Mouse (Mus musculus) liver, embryonic 14.5 days (tissue): ENCODE results near the gene Pkp1. TPM values are rescaled to one million over a fixed set of nuclear protein-coding genes. Genes with fewer than 3 reads are reported as not detected.

Experiments
- ATAC-seq: fragments of 200-750 bp; cut with Nextera tagmentation; 2 replicates; pipeline ENCODE4 v1.8.0; 2017; ENCODE audit warnings: moderate number of reproducible peaks, mild to moderate bottlenecking, moderate library complexity; ENCODE audit not compliant: insufficient read depth
- DNase-seq, 3 experiments: peaks; one replicate each; pipeline ENCODE4 v3.0.0-alpha.2; 2012 to 2013; ENCODE audit warnings: low read depth in 3 of 3, low spot score in 3 of 3
- H3K27ac ChIP-seq: fragments of 300-500 bp; sonication (generic); 2 replicates; pipeline ENCODE4 v1.5.1; 2014; ENCODE audit warnings: moderate library complexity, mild to moderate bottlenecking, control low read depth, inconsistent platforms
- H3K27me3 ChIP-seq: fragments of 300-500 bp; sonication (generic); 2 replicates; pipeline ENCODE4 v1.6.1; 2014; ENCODE audit warnings: mild to moderate bottlenecking, low read length, moderate library complexity; ENCODE audit not compliant: control insufficient read depth, insufficient read depth
- H3K36me3 ChIP-seq: fragments of 300-500 bp; sonication (generic); replicated peaks from 2 replicates; pipeline ENCODE4 v1.6.1; 2014; ENCODE audit warnings: low read depth; ENCODE audit not compliant: control insufficient read depth, insufficient read depth
- H3K4me1 ChIP-seq, 2 experiments: fragments of 200-500 bp in 1 of 2; fragments of 300-500 bp in 1 of 2; sonication (generic) in 1 of 2; replicated peaks; 2 replicates each; pipeline ENCODE4 v1.6.1; 2012 to 2014; ENCODE audit warnings: antibody characterized with exemption in 1 of 2, inconsistent platforms in 1 of 2, low read length in 1 of 2; ENCODE audit not compliant: control insufficient read depth in 2 of 2, insufficient read depth in 2 of 2
- H3K4me2 ChIP-seq: fragments of 300-500 bp; sonication (generic); 2 replicates; pipeline ENCODE4 v1.6.1; 2014; ENCODE audit warnings: low read depth, mild to moderate bottlenecking, control low read depth, moderate library complexity
- H3K4me3 ChIP-seq, 2 experiments: fragments of 200-500 bp in 1 of 2; fragments of 300-500 bp in 1 of 2; sonication (generic) in 1 of 2; 2 replicates each; pipeline ENCODE4 v1.5.1; 2012 to 2014; ENCODE audit warnings: low read depth in 2 of 2, low read length in 2 of 2, mild to moderate bottlenecking in 2 of 2, control low read depth in 1 of 2, inconsistent platforms in 1 of 2, moderate library complexity in 1 of 2; ENCODE audit not compliant: insufficient read depth in 1 of 2
- H3K9ac ChIP-seq: fragments of 300-500 bp; sonication (generic); replicated peaks from 2 replicates; pipeline ENCODE4 v1.6.1; 2014; ENCODE audit warnings: mild to moderate bottlenecking, control low read depth, moderate library complexity
- H3K9me3 ChIP-seq: fragments of 300-500 bp; sonication (generic); 2 replicates; pipeline ENCODE4 v1.6.1; 2016; ENCODE audit warnings: low read length, mixed read lengths; ENCODE audit not compliant: control insufficient read depth
- CTCF ChIP-seq: IDR thresholded peaks from 2 replicates; pipeline ENCODE4 v1.5.1; 2016; ENCODE audit warnings: antibody characterized with exemption, low read depth, control low read depth
- EP300 ChIP-seq: IDR thresholded peaks from 2 replicates; pipeline ENCODE4 v1.6.1; 2016; ENCODE audit warnings: antibody characterized with exemption, low read depth
- whole genome bisulfite sequencing: fragments of 180-500 bp; shearing (Covaris S2); extraction: QIAGEN DNeasy Blood & Tissue Kit; methylation state at CpG from one replicate; pipeline ENCODE4 v1.1.7; 2014; ENCODE audit not compliant: insufficient replicate concordance; 5-methylcytosine and 5-hydroxymethylcytosine counted together
- polyA plus RNA-seq, 2 experiments: library from polyadenylated mRNA; depleted of rRNA in 1 of 2; stranded (reverse) in 1 of 2; unstranded in 1 of 2; fragments of >200 nt; fragmentation: Nextera tagmentation in 1 of 2; extraction: Ambion mirVana in 1 of 2; gene quantifications; 2 replicates each; pipeline versions ENCODE4 v1.2.1 to v1.2.3; 2012 to 2014

Pkp1 gene
- polyA plus RNA-seq, 2 experiments: 0.02 TPM; not detected in 1

GRCm38 (mm10) chr1:135948871-135949270, 29.9 kb upstream of the Pkp1 start:
- DNase-seq: no peak

GRCm38 (mm10) chr1:135946247-135946646, 27.2 kb upstream of the Pkp1 start:
- 57% methylated on average over 4 of the region's 4 CpGs for whole genome bisulfite sequencing
- Histone ChIP-seq H3K9me3 (no peaks in the 10 kb centered on the region), H3K4me1 (peaks cover 27 to 30% of the 10 kb centered on the region in 2 experiments), H3K9ac (no peak overlapping the region), H3K36me3 (no peaks in the 10 kb centered on the region), H3K4me3 (no peak overlapping the region), H3K4me2 (no peak overlapping the region), H3K27ac (no peak overlapping the region), H3K27me3 (no peaks in the 10 kb centered on the region; the same call in 1 of the 2 replicates)
- ATAC-seq: no peak
- DNase-seq: no peak
- TF ChIP-seq EP300 (no peak), CTCF (no peak)

More at GRCm38 (mm10) chr1:135948871-135949270, 29.9 kb upstream of the Pkp1 start:
- Histone ChIP-seq H3K27me3 (no peaks in the 10 kb centered on the region; the same call in 1 of the 2 replicates), H3K4me1 (peaks cover 5 to 8% of the 10 kb centered on the region in 2 experiments), H3K9ac (no peak overlapping the region), H3K4me3 (no peak overlapping the region), H3K36me3 (no peaks in the 10 kb centered on the region), H3K27ac (no peak overlapping the region), H3K4me2 (no peak overlapping the region), H3K9me3 (no peaks in the 10 kb centered on the region)
- no peak for TF ChIP-seq EP300
- TF ChIP-seq CTCF: no peak
- 53% methylated on average over 2 of the region's 2 CpGs for WGBS
- no peak for ATAC-seq

GRCm38 (mm10) chr1:135945711-135946110, 26.7 kb upstream of the Pkp1 start:
- DNase-seq: peak; percentile 46 to 52 (median 47)
- no peak for ATAC-seq
- Histone ChIP-seq H3K9me3 (no peaks in the 10 kb centered on the region), H3K27ac (no peak overlapping the region), H3K4me1 (peaks cover 33 to 35% of the 10 kb centered on the region in 2 experiments), H3K27me3 (no peaks in the 10 kb centered on the region; the same call in 1 of the 2 replicates), H3K4me2 (no peak overlapping the region), H3K4me3 (no peak overlapping the region), H3K36me3 (no peaks in the 10 kb centered on the region), H3K9ac (no peak overlapping the region)
- TF ChIP-seq EP300 (no peak), CTCF (peak; percentile 92)
- 6% methylated on average over 7 of the region's 7 CpGs for WGBS

GRCm38 (mm10) chr1:135944526-135945259, 25.7 kb upstream of the Pkp1 start:
- no peaks in the 10 kb centered on the region for H3K36me3 ChIP-seq
- ATAC-seq (no peak), DNase-seq (peak; percentile 74 to 81 (median 75))
- H3K9ac ChIP-seq: no peak overlapping the region
- H3K9me3 ChIP-seq: no peaks in the 10 kb centered on the region
- peaks cover 40% of the 10 kb centered on the region in 2 experiments for H3K4me1 ChIP-seq
- no peak overlapping the region for H3K4me2 ChIP-seq
- WGBS: 31% methylated on average over 12 of the region's 12 CpGs
- H3K27ac ChIP-seq: no peak overlapping the region
- no peak overlapping the region for H3K4me3 ChIP-seq
- H3K27me3 ChIP-seq: no peaks in the 10 kb centered on the region; the same call in 1 of the 2 replicates
- peak; percentile 93 for TF ChIP-seq CTCF
- TF ChIP-seq EP300: 0 out of 2 replicates have a peak, but pooled peaks have one; percentile 13

- TF ChIP-seq EP300 (no peak), CTCF (no peak)
- H3K27me3 ChIP-seq: no peaks in the 10 kb centered on the region; the same call in 1 of the 2 replicates
- H3K36me3 ChIP-seq: no peaks in the 10 kb centered on the region
- H3K4me1 ChIP-seq: peaks cover 40 to 44% of the 10 kb centered on the region in 2 experiments
- no peak for ATAC-seq
- H3K4me2 ChIP-seq: no peak overlapping the region
- WGBS: 91% methylated on average over 2 of the region's 2 CpGs
- H3K27ac ChIP-seq: peak overlapping the region; percentile 33; the same call in 1 of the 2 replicates
- no peak overlapping the region for H3K4me3 ChIP-seq
- DNase-seq: no peak
- H3K9me3 ChIP-seq: no peaks in the 10 kb centered on the region
- H3K9ac ChIP-seq: no peak overlapping the region
These were observed 24.7 kb upstream of the Pkp1 start for GRCm38 (mm10) chr1:135943713-135944112.
